Mouse (Mus musculus): ENCODE data around the gene Frmd5. TPM values are rescaled to one million over a fixed set of nuclear protein-coding genes. Genes with fewer than 3 reads are reported as not detected.
"Not testable (repeated sequence)": the region's sequence is repeated elsewhere in the genome, so short reads cannot be mapped to it uniquely, and the experiment has no call there.

The Frmd5 gene
- polyA plus RNA-seq, 1 experiment: 1.5 TPM

DNA sequence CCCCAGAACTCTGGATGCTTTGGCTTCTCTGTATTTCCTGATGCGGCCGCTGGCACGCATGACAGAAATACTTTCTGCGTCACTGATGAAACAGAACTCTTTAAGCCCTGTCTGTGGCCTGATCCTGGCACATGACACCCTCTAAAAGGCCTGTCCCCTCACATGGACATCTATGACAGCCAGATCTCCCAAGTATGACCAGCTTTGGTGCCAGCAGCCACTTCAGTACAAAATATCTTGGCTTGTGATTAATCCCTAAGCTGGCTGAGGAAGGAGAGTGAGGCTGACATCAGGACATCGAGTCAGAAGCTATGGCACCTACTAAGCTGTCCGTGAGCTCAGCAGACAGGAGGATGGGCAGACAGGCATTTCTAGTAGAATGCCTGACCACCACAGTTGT lies 257.3 kb downstream of the Frmd5 start:
- H3K27ac ChIP-seq (ENCODE audit: insufficient read depth, low read length): no peak overlapping the region
- no peak for TF ChIP-seq CTCF (IDR thresholded peaks at IDR 0.05; ENCODE audit: extremely low read depth, insufficient read depth, insufficient read length, insufficient replicate concordance)
- no peak for DNase-seq (ENCODE audit: low read depth in 1 of 2, low spot score in 2 of 2)
- no peaks in the 10 kb centered on the region for H3K4me1 ChIP-seq (ENCODE audit: control insufficient read depth, insufficient read depth, insufficient read length)
- H3K4me3 ChIP-seq (ENCODE audit: extremely low read depth, insufficient read depth, insufficient read length): no peak overlapping the region
- 92% methylated on average over 6 of the region's 6 CpGs for WGBS
- H3K36me3 ChIP-seq (ENCODE audit: control insufficient read depth, insufficient read depth, low read length): no peaks in the 10 kb centered on the region; the same call in 1 of the 2 replicates
- H3K27me3 ChIP-seq (ENCODE audit: control insufficient read depth, insufficient read depth, low read length): no peaks in the 10 kb centered on the region

DNA sequence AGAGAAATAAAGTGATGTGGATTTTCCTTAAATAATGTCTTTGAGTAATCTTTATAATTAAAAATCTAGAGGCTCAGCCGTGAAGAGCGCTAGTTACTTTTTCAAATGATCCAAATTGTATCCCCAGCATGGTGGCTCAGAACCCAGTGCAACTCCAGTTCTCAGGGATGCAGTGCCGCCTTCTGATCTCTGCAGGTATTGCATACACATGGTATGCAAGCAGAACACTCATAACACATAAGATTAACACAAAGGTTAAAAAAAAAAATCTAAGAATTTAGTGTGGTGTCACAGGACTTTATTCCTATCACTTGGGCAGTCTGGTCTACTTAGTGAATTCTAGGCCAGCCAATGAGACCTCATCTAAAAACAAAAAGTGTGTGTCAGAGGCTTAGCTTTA lies 262.1 kb downstream of the Frmd5 start:
- DNase-seq (ENCODE audit: low read depth in 1 of 2, low spot score in 2 of 2): no peak
- Histone ChIP-seq H3K36me3 (ENCODE audit: control insufficient read depth, insufficient read depth, low read length) (peaks cover 12% of the 10 kb centered on the region), H3K4me1 (ENCODE audit: control insufficient read depth, insufficient read depth, insufficient read length) (no peaks in the 10 kb centered on the region), H3K27ac (ENCODE audit: insufficient read depth, low read length) (no peak overlapping the region), H3K27me3 (ENCODE audit: control insufficient read depth, insufficient read depth, low read length) (no peaks in the 10 kb centered on the region), H3K4me3 (ENCODE audit: extremely low read depth, insufficient read depth, insufficient read length) (no peak overlapping the region)
- TF ChIP-seq POLR2A (IDR thresholded peaks at IDR 0.05; ENCODE audit: low read depth, low read length) (no peak), CTCF (IDR thresholded peaks at IDR 0.05; ENCODE audit: extremely low read depth, insufficient read depth, insufficient read length, insufficient replicate concordance) (no peak)
- WGBS: 96% methylated on average over 3 of the region's 3 CpGs

DNA sequence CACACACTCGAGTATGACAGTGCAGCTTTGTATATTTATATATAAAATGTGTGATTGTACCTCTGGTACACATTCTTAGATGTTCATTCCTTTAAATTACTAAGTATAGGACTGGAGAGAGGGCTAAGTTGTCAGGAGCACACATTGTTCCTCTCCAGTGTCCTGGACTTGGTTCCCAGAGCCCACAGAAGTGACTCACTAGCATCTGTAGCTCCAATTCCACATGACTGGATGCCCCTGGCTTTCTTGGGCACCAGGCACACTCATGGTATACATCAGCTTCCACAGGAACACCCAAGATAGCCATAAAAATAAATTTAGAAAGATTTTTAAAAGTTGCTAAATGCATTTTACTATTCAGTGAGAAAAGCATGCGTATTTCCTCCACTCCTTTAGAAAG lies 281.8 kb downstream of the Frmd5 start:
- no peak for DNase-seq (ENCODE audit: low read depth in 1 of 2, low spot score in 2 of 2)
- Histone ChIP-seq H3K36me3 (ENCODE audit: control insufficient read depth, insufficient read depth, low read length) (peaks cover 3% of the 10 kb centered on the region; the same call in 1 of the 2 replicates), H3K27ac (ENCODE audit: insufficient read depth, low read length) (no peak overlapping the region), H3K4me3 (ENCODE audit: extremely low read depth, insufficient read depth, insufficient read length) (no peak overlapping the region), H3K27me3 (ENCODE audit: control insufficient read depth, insufficient read depth, low read length) (no peaks in the 10 kb centered on the region), H3K4me1 (ENCODE audit: control insufficient read depth, insufficient read depth, insufficient read length) (no peaks in the 10 kb centered on the region)
- TF ChIP-seq CTCF (IDR thresholded peaks at IDR 0.05; ENCODE audit: extremely low read depth, insufficient read depth, insufficient read length, insufficient replicate concordance): no peak
- TF ChIP-seq POLR2A (IDR thresholded peaks at IDR 0.05; ENCODE audit: low read depth, low read length): no peak
- 93% methylated on average over 2 of the region's 2 CpGs for WGBS

DNA sequence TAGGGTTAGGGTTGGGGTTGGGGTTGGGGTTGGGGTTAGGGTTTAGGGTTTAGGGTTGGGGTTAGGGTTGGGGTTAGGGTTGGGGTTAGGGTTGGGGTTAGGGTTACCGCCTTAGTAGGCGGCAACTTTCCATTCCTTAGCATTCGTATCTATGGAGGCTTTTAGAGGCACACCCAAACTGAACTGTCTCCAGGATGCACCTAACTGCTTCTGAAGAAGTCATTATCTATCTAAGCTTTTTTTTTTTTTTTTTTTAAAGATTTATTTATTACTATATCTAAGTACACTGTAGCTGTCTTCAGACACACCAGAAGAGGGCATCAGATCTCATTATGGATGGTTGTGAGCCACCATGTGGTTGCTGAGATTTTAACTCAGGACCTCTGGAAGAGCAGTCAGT lies 284.1 kb downstream of the Frmd5 start:
- not testable (repeated sequence) for H3K36me3 ChIP-seq (ENCODE audit: control insufficient read depth, insufficient read depth, low read length); H3K4me1 ChIP-seq (ENCODE audit: control insufficient read depth, insufficient read depth, insufficient read length); DNase-seq (ENCODE audit: low read depth in 1 of 2, low spot score in 2 of 2); H3K27me3 ChIP-seq (ENCODE audit: control insufficient read depth, insufficient read depth, low read length); H3K27ac ChIP-seq (ENCODE audit: insufficient read depth, low read length); H3K4me3 ChIP-seq (ENCODE audit: extremely low read depth, insufficient read depth, insufficient read length)
- 85% methylated on average over 3 of the region's 3 CpGs for WGBS

DNA sequence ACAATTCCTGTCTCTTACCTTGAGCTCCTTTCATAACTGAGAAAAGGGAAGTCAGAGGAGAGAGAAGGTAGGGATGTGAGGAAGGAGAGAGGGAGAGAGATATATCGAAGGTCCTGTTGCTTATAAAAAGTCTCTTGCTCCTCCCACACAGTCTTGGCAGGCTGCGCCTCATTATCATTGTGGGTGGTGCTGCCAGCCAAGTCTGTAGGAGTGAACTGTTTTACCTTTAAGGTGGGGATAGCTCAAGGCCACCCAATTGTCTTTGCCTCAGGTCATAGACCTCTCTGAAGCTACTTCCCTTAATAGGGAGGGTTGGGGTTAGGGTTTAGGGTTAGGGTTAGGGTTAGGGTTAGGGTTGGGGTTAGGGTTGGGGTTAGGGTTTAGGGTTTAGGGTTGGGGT lies 284.9 kb downstream of the Frmd5 start:
- no peaks in the 10 kb centered on the region for H3K4me1 ChIP-seq (ENCODE audit: control insufficient read depth, insufficient read depth, insufficient read length)
- H3K4me3 ChIP-seq (ENCODE audit: extremely low read depth, insufficient read depth, insufficient read length): no peak overlapping the region
- no peaks in the 10 kb centered on the region for H3K27me3 ChIP-seq (ENCODE audit: control insufficient read depth, insufficient read depth, low read length)
- H3K27ac ChIP-seq (ENCODE audit: insufficient read depth, low read length): no peak overlapping the region
- no peak for DNase-seq (ENCODE audit: low read depth in 1 of 2, low spot score in 2 of 2)
- 81% methylated on average over 2 of the region's 2 CpGs for WGBS
- peaks cover 6% of the 10 kb centered on the region; the same call in 1 of the 2 replicates for H3K36me3 ChIP-seq (ENCODE audit: control insufficient read depth, insufficient read depth, low read length)
- TF ChIP-seq CTCF (IDR thresholded peaks at IDR 0.05; ENCODE audit: extremely low read depth, insufficient read depth, insufficient read length, insufficient replicate concordance) (no peak), POLR2A (IDR thresholded peaks at IDR 0.05; ENCODE audit: low read depth, low read length) (no peak)

DNA sequence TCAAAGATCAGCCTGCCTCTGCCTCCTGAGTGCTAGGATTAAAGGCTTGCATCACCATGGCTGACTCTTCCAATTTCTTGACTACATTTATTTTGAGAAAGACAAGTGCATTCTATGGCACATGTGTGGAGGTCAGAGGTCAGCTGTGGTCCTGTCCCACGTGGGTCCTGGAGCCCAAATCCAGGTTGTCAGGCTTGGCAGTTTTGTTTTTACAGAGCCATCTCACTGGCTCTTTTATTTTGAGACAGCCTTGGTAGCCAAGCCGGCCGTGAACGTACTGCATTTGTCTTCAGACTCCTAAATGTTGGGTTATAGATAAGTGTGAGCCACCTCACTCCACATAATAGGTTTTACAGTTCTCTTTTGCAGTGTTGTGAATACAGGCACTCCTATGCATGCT lies 288.2 kb downstream of the Frmd5 start:
- not testable (repeated sequence) for H3K4me3 ChIP-seq (ENCODE audit: extremely low read depth, insufficient read depth, insufficient read length)

DNA sequence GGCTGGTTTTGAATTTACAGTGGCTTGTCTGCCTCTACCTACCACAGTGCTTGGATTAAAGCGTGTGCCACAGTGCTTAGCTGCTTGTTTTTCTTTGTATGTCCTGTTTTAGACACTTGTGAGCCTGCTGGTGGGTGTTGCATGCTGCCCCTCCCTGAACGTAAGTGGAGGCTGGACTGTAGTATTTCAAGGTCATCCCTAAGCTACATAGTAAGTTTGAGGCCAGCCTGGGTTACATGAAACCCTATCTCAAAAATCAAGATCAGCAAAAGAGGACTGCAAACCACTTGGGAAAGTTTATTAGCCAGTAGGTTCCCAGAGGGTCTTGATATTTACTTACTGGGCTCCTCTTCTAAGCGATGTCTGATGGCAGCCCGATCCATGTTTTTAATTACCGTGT lies 288.8 kb downstream of the Frmd5 start:
- Histone ChIP-seq H3K27me3 (ENCODE audit: control insufficient read depth, insufficient read depth, low read length) (no peaks in the 10 kb centered on the region), H3K36me3 (ENCODE audit: control insufficient read depth, insufficient read depth, low read length) (peaks cover 5% of the 10 kb centered on the region; the same call in 1 of the 2 replicates), H3K4me3 (ENCODE audit: extremely low read depth, insufficient read depth, insufficient read length) (no peak overlapping the region), H3K27ac (ENCODE audit: insufficient read depth, low read length) (no peak overlapping the region), H3K4me1 (ENCODE audit: control insufficient read depth, insufficient read depth, insufficient read length) (no peaks in the 10 kb centered on the region)
- DNase-seq (ENCODE audit: low read depth in 1 of 2, low spot score in 2 of 2): no peak
- 92% methylated on average over 5 of the region's 5 CpGs for WGBS
- TF ChIP-seq CTCF (IDR thresholded peaks at IDR 0.05; ENCODE audit: extremely low read depth, insufficient read depth, insufficient read length, insufficient replicate concordance): no peak
- no peak for TF ChIP-seq POLR2A (IDR thresholded peaks at IDR 0.05; ENCODE audit: low read depth, low read length)

More for the DNA sequence above, 288.2 kb downstream of the Frmd5 start:
- WGBS: 91% methylated on average over 4 of the region's 4 CpGs
- H3K27me3 ChIP-seq (ENCODE audit: control insufficient read depth, insufficient read depth, low read length); H3K4me1 ChIP-seq (ENCODE audit: control insufficient read depth, insufficient read depth, insufficient read length); H3K36me3 ChIP-seq (ENCODE audit: control insufficient read depth, insufficient read depth, low read length); H3K27ac ChIP-seq (ENCODE audit: insufficient read depth, low read length); DNase-seq (ENCODE audit: low read depth in 1 of 2, low spot score in 2 of 2): not testable (repeated sequence)

Measured in spleen, adult 2 months (tissue).